Mouse (Mus musculus) ES-CJ7 (cell line): ENCODE data around the gene Olfr1098.

Source experiments
- DNase-seq: peaks from one replicate; pipeline ENCODE4 v3.0.0; 2011; ENCODE audit warnings: low read depth, low spot score

The Olfr1098 gene

GRCm38 (mm10) chr2:86924445-86924844 is at the start of gene Olfr1098:
TSS of gene Olfr1098 (minus strand) at chr2:86924545.
- no peak for DNase-seq

DNA sequence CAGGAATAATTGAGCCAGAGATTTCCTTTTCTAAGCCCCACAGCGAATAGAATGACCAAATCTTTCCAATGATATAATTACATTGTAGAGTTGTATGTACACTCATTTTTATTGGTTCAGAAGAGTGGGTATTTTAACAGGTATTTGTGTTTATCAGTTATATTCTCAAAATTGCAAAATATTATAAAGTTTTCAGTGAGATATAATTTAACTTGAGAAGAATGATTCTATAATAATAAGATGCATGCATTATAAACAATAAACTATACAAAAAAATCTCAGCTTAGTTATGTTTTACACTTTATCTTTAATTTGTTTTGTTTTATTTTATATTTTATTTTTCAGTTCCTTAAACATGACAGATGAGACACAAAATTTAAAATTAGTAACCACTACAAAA is 36.2 kb upstream of the Olfr1098 start, which contains the start of gene Olfr1099:
TSS of gene Olfr1099 (minus strand) at position 101 of the 400 bp plus-strand sequence.
- no peak for DNase-seq

DNA sequence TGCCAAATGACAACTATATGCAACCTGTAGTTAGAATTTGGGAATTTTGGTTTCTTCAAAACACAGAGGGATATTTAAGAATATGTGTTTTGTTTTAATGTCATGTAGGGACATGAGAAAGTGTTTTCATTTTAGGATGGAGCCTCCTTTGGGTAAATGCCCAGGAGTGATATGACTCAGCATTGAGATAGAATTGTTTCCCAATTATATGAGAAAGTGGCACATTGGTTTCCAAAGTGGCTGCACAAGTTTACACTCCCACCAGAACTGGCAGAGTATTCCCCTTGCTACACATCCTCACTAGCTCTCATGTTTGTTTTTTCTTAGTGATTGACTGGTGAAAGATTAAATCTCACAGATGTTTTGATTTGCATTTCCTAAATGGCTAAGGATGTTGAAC is 2.2 kb upstream of the Olfr1098 start:
- DNase-seq: no peak

GRCm38 (mm10) chr2:86905647-86906046 is 18.7 kb downstream of the Olfr1098 start:
- no peak for DNase-seq

GRCm38 (mm10) chr2:86892116-86892515 is 32.2 kb downstream of the Olfr1098 start, which contains the start of gene Olfr1097:
TSS of gene Olfr1097 (minus strand) at chr2:86892216.
- no peak for DNase-seq

DNA sequence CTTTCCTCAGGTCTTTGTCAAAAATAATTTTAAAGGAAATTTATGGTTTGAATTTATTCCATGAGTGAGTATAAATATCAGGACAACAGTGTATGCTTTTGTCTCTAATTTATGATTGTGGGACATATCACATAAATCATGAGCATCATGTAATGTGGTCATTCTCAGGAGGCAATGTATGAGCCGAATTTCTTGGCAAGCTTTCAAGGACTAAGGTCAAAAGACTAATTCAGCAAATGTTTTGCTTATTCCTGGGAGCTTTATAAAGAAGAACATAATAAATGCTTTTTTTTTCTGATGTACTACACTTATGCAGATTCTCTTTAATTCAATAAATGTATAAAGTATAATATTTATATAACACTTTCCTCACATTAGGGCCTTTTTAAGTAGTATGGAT is 49.6 kb downstream of the Olfr1098 start, which contains the start of gene Gm13723:
TSS of gene Gm13723 (minus strand) at position 101 of the 400 bp plus-strand sequence.
- no peak for DNase-seq
